Mouse (Mus musculus) macrophage (primary cell): ENCODE results near the gene Tssk6. TPM values are rescaled to one million over a fixed set of nuclear protein-coding genes. Genes with fewer than 3 reads are reported as not detected.

Experiments
- H3K27ac ChIP-seq: fragments of 350-480 bp; formaldehyde crosslinking; 2 replicates; pipeline ENCODE4 v1.9.0; 2021
- H3K36me3 ChIP-seq: fragments of 350-480 bp; formaldehyde crosslinking; 2 replicates; pipeline ENCODE4 v1.9.0; 2021; ENCODE audit errors: inconsistent target
- H3K4me3 ChIP-seq: fragments of 350-480 bp; formaldehyde crosslinking; 2 replicates; pipeline ENCODE4 v1.9.0; 2021; ENCODE audit errors: inconsistent target
- H3K79me2 ChIP-seq: fragments of 350-480 bp; formaldehyde crosslinking; 2 replicates; pipeline ENCODE4 v1.9.0; 2021; ENCODE audit errors: inconsistent target
- WGBS: methylation state at CpG from one replicate; pipeline ENCODE4 v1.1.7; 2026; ENCODE audit warnings: inconsistent platforms; ENCODE audit not compliant: missing documents; 5-methylcytosine and 5-hydroxymethylcytosine counted together
- polyA plus RNA-seq: library from polyadenylated mRNA; stranded (reverse); fragments of 250-400 nt; gene quantifications from 3 replicates; pipeline ENCODE4 v1.2.4, GENCODE M21; 2018; ENCODE audit warnings: inconsistent platforms

The Tssk6 gene
- polyA plus RNA-seq, 1 experiment from 2014 or later = 0.22 TPM

DNA sequence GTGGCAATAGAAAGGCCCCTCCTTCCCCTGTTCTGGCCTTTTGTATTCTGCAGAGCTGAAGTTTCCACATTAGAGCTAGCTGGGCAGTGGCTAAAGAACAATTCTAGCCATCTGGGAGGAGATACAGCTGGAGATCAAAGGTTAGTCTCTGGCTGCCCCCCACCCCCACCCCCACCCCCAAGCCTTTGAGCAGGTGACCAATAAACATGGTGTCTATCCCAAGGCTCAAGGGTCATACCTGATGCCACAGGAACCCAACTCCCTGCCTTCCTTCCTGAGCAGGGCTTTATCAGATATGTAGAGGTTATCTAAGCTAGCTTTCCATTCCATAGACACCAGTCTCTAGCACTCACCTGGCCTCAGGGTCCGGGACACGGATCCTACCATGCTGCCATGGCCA, 48.3 kb downstream of the Tssk6 start:
- H3K36me3 ChIP-seq = peaks cover 13% of the 10 kb centered on the region; the same call in 1 of the 2 replicates
- H3K4me3 ChIP-seq = no peak overlapping the region
- peaks cover 99% of the 10 kb centered on the region for H3K79me2 ChIP-seq
- no peak overlapping the region for H3K27ac ChIP-seq
- 94% methylated on average over 2 of the region's 2 CpGs for WGBS

Other genes with a start within 250 kb of the Tssk6 start
- 0.38 to 0.52 TPM (median 0.46 TPM) in 3 replicates for gene Zfp964, start 247.7 kb upstream of the Tssk6 start, polyA plus RNA-seq
- gene Zfp869, start 191.5 kb upstream of the Tssk6 start, polyA plus RNA-seq = 13.1 to 18.8 TPM (median 17.6 TPM) in 3 replicates
- 3.1 to 6.2 TPM (median 3.8 TPM) in 3 replicates for gene Zfp963, start 152.2 kb upstream of the Tssk6 start, polyA plus RNA-seq
- gene Gm20422, start 127.3 kb upstream of the Tssk6 start, polyA plus RNA-seq = 0.75 TPM in 1 of 3 replicates, not detected in the others
- 22.5 to 33.4 TPM (median 32.7 TPM) in 3 replicates for gene Atp13a1, start 111.0 kb upstream of the Tssk6 start, polyA plus RNA-seq
- gene Zfp866, start 111.0 kb upstream of the Tssk6 start, polyA plus RNA-seq = 10.1 to 11.2 TPM (median 10.2 TPM) in 3 replicates
- 53.5 to 77.1 TPM (median 60.5 TPM) in 3 replicates for gene Gmip, start 93.5 kb upstream of the Tssk6 start, polyA plus RNA-seq
- gene Lpar2, start 79.8 kb upstream of the Tssk6 start, polyA plus RNA-seq = 0.36 to 0.38 TPM (median 0.37 TPM) in 3 replicates
- gene Pbx4, start 69.7 kb upstream of the Tssk6 start, polyA plus RNA-seq = 0.34 TPM in 1 of 3 replicates, not detected in the others
- not detected in 3 replicates for gene Cilp2, start 14.5 kb upstream of the Tssk6 start, polyA plus RNA-seq
- gene Ndufa13, start 374 bp downstream of the Tssk6 start, polyA plus RNA-seq = 46.3 to 85.8 TPM (median 78.8 TPM) in 3 replicates
- gene Yjefn3, start 528 bp downstream of the Tssk6 start, polyA plus RNA-seq = 0.68 TPM in 1 of 3 replicates, not detected in the others
- 38.2 to 65.2 TPM (median 54.8 TPM) in 3 replicates for gene Gatad2a, start 94.2 kb downstream of the Tssk6 start, polyA plus RNA-seq
- 11.9 to 29.5 TPM (median 18.7 TPM) in 3 replicates for gene Mau2, start 140.6 kb downstream of the Tssk6 start, polyA plus RNA-seq
- 21.0 to 34.1 TPM (median 22.9 TPM) in 3 replicates for gene Sugp1, start 140.6 kb downstream of the Tssk6 start, polyA plus RNA-seq
- gene Tm6sf2, start 170.7 kb downstream of the Tssk6 start, polyA plus RNA-seq = 0.10 TPM in 1 of 3 replicates, not detected in the others
- 0.03 TPM in 1 of 3 replicates, not detected in the others for gene Hapln4, start 181.3 kb downstream of the Tssk6 start, polyA plus RNA-seq
- not detected in 3 replicates for gene Ncan, start 218.7 kb downstream of the Tssk6 start, polyA plus RNA-seq
- 18.4 to 44.2 TPM (median 25.7 TPM) in 3 replicates for gene Nr2c2ap, start 229.1 kb downstream of the Tssk6 start, polyA plus RNA-seq
- 4.5 to 7.7 TPM (median 7.3 TPM) in 3 replicates for gene Rfxank, start 237.0 kb downstream of the Tssk6 start, polyA plus RNA-seq
- gene Borcs8, start 237.3 kb downstream of the Tssk6 start, polyA plus RNA-seq = 31.7 to 53.1 TPM (median 41.2 TPM) in 3 replicates
- not detected in 3 replicates for gene Mef2b, start 237.5 kb downstream of the Tssk6 start, polyA plus RNA-seq